Mouse (Mus musculus): ENCODE data around the gene Ddrgk1. TPM values are rescaled to one million over a fixed set of nuclear protein-coding genes. Genes with fewer than 3 reads are reported as not detected.

The Ddrgk1 gene
- polyA plus RNA-seq, 2 experiments = 27.9 to 35.4 TPM

DNA sequence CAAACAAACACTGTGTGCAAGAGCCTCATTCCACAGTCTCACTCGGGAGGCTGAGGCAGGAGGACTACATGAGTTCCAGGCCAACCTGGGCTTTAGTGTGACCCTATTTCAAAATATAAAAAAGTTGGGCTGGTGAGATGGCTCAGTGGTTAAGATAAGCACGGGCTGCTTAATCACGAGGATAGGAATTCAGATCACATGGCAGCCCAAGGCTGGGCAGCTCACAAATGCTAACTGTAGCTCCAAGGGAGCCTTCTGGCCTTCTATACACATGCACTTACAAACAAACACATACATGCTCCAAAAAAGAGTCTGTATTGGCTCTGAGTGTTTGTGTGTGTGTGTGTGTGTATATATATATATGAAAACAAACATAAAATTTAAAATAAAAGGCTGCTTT lies 29.1 kb upstream of the Ddrgk1 start:
- Histone ChIP-seq H3K27ac (no peak overlapping the region), H3K9ac (replicated peaks) (no peak overlapping the region), H3K36me3 (replicated peaks; ENCODE audit: control insufficient read depth, insufficient read depth, low read depth) (no peaks in the 10 kb centered on the region), H3K4me2 (ENCODE audit: low read depth) (no peak overlapping the region), H3K27me3 (ENCODE audit: control insufficient read depth, insufficient read depth, low read length) (peaks cover 35% of the 10 kb centered on the region), H3K4me3 (ENCODE audit: insufficient read depth in 1 of 2, low read depth in 2 of 2, low read length in 2 of 2) (no peak overlapping the region), H3K9me3 (ENCODE audit: control insufficient read depth, low read length) (no peaks in the 10 kb centered on the region), H3K4me1 (replicated peaks; ENCODE audit: control insufficient read depth in 2 of 2, insufficient read depth in 2 of 2, low read length in 1 of 2) (0 out of 4 replicates have a peak, but pooled peaks cover 0 to 2% of the 10 kb centered on the region in 2 experiments)
- DNase-seq (ENCODE audit: low read depth in 3 of 3, low spot score in 3 of 3) = no peak
- no peak for ATAC-seq (ENCODE audit: insufficient read depth)
- TF ChIP-seq EP300 (IDR thresholded peaks at IDR 0.05; ENCODE audit: low read depth) (no peak), CTCF (IDR thresholded peaks at IDR 0.05; ENCODE audit: low read depth) (no peak)
- 27% methylated on average over 3 of the region's 3 CpGs for WGBS (ENCODE audit: insufficient replicate concordance)

DNA sequence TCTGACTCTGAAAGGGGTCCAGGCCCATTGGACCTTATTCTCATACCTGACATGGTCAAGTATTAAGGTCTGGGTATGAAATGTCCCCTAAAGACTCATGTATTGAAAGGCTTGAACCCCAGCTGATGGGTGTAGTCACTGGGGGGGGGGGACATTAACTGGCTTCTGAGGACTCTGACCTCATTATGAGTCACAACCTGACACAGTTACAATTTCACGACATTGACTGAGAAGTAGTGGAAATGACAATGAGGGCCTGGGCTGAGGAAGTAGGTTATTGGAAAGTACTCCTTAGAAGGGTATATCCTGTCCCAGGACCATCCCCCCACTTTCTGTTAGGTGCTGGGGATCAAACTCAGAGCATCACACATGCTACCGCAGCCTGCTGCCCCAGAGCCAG lies 24.6 kb upstream of the Ddrgk1 start:
- 50% methylated on average over 2 of the region's 2 CpGs for WGBS (ENCODE audit: insufficient replicate concordance)
- ATAC-seq (ENCODE audit: insufficient read depth) = no peak

DNA sequence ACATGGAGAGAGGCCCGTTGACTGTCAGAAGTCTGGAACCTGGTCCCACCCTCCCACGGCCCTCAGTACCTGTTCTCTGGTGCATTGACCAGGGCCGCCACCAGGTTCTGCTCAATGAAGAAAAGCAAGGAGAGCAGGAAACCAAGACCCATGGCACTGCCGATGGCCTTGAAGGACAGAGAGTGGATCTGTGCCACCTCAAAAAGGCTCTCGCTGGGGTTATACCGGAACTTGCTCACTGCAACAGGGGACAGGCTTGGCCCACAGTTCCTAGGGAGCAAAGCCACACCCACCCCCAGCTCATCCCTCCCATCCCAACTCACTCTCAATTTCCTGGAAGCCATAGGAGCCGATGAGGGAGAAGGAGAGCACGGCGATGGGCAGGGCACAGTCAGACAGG lies 21.0 kb upstream of the Ddrgk1 start:
- Histone ChIP-seq H3K4me1 (replicated peaks; ENCODE audit: control insufficient read depth in 2 of 2, insufficient read depth in 2 of 2, low read length in 1 of 2) (no peaks in the 10 kb centered on the region), H3K36me3 (replicated peaks; ENCODE audit: control insufficient read depth, insufficient read depth, low read depth) (peaks cover 10% of the 10 kb centered on the region), H3K4me2 (ENCODE audit: low read depth) (no peak overlapping the region), H3K9me3 (ENCODE audit: control insufficient read depth, low read length) (no peaks in the 10 kb centered on the region), H3K27ac (no peak overlapping the region), H3K4me3 (ENCODE audit: insufficient read depth in 1 of 2, low read depth in 2 of 2, low read length in 2 of 2) (no peak overlapping the region), H3K9ac (replicated peaks) (no peak overlapping the region), H3K27me3 (ENCODE audit: control insufficient read depth, insufficient read depth, low read length) (no peaks in the 10 kb centered on the region)
- ATAC-seq (ENCODE audit: insufficient read depth) (no peak), DNase-seq (ENCODE audit: low read depth in 3 of 3, low spot score in 3 of 3) (no peak)
- 81% methylated on average over 9 of the region's 9 CpGs for WGBS (ENCODE audit: insufficient replicate concordance)
- no peak for TF ChIP-seq EP300 (IDR thresholded peaks at IDR 0.05; ENCODE audit: low read depth)
- no peak for TF ChIP-seq CTCF (IDR thresholded peaks at IDR 0.05; ENCODE audit: low read depth)

More for the DNA sequence above, 24.6 kb upstream of the Ddrgk1 start:
- H3K9ac ChIP-seq (replicated peaks) = no peak overlapping the region
- no peaks in the 10 kb centered on the region for H3K4me1 ChIP-seq (replicated peaks; ENCODE audit: control insufficient read depth in 2 of 2, insufficient read depth in 2 of 2, low read length in 1 of 2)
- TF ChIP-seq EP300 (IDR thresholded peaks at IDR 0.05; ENCODE audit: low read depth) (no peak), CTCF (IDR thresholded peaks at IDR 0.05; ENCODE audit: low read depth) (no peak)
- H3K4me3 ChIP-seq (ENCODE audit: insufficient read depth in 1 of 2, low read depth in 2 of 2, low read length in 2 of 2) = no peak overlapping the region
- no peaks in the 10 kb centered on the region for H3K9me3 ChIP-seq (ENCODE audit: control insufficient read depth, low read length)
- no peak overlapping the region for H3K4me2 ChIP-seq (ENCODE audit: low read depth)
- no peaks in the 10 kb centered on the region for H3K36me3 ChIP-seq (replicated peaks; ENCODE audit: control insufficient read depth, insufficient read depth, low read depth)
- H3K27me3 ChIP-seq (ENCODE audit: control insufficient read depth, insufficient read depth, low read length) = no peaks in the 10 kb centered on the region
- no peak overlapping the region for H3K27ac ChIP-seq
- no peak for DNase-seq (ENCODE audit: low read depth in 3 of 3, low spot score in 3 of 3)

DNA sequence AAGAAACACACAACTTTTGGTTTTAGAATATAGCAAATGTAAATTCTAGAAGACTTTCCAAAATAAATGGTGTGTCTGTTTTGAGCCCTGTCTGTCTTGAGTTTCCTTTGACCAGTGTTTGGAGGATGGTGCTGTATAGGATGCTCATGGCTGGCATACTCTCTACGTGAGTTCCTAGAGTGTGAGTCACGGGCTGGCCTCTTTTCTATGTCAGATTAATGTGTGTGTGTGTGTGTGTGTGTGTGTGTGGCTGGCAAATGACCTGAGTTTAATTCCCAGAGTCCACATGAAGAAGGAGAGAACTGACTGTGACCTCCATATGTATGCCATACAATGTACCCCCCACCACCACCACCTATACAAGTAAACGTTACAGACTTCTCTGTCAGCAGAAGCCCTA lies 17.1 kb upstream of the Ddrgk1 start:
- TF ChIP-seq CTCF (IDR thresholded peaks at IDR 0.05; ENCODE audit: low read depth) (no peak), EP300 (IDR thresholded peaks at IDR 0.05; ENCODE audit: low read depth) (no peak)
- no peak overlapping the region for H3K9ac ChIP-seq (replicated peaks)
- no peaks in the 10 kb centered on the region for H3K27me3 ChIP-seq (ENCODE audit: control insufficient read depth, insufficient read depth, low read length)
- no peaks in the 10 kb centered on the region for H3K4me1 ChIP-seq (replicated peaks; ENCODE audit: control insufficient read depth in 2 of 2, insufficient read depth in 2 of 2, low read length in 1 of 2)
- ATAC-seq (ENCODE audit: insufficient read depth) (no peak), DNase-seq (ENCODE audit: low read depth in 3 of 3, low spot score in 3 of 3) (no peak)
- H3K4me2 ChIP-seq (ENCODE audit: low read depth) = no peak overlapping the region
- H3K36me3 ChIP-seq (replicated peaks; ENCODE audit: control insufficient read depth, insufficient read depth, low read depth) = peaks cover 36% of the 10 kb centered on the region
- H3K9me3 ChIP-seq (ENCODE audit: control insufficient read depth, low read length) = no peaks in the 10 kb centered on the region
- 79% methylated on average over 3 of the region's 3 CpGs for WGBS (ENCODE audit: insufficient replicate concordance)
- H3K4me3 ChIP-seq (ENCODE audit: insufficient read depth in 1 of 2, low read depth in 2 of 2, low read length in 2 of 2) = no peak overlapping the region
- no peak overlapping the region for H3K27ac ChIP-seq

DNA sequence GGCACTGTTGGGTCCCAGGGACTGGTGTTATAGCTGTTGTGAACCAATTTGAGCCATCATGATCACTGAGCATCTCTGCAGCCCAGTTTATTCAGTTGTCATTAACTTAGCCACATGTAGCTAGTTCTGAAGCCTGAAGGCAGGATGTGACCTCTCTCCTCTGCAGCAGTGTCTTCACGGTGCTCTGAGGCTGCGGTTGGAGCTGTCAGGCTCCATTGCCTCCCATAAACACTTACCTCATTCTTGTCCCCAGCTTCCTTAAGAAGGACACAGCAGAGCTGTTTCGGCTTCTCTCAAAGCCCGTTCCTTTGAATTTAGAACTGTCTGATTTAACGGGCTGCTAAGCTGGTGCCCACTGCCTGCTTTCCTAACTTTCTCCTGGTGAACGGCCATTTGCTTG lies 15.4 kb upstream of the Ddrgk1 start:
- H3K27me3 ChIP-seq (ENCODE audit: control insufficient read depth, insufficient read depth, low read length) = no peaks in the 10 kb centered on the region
- DNase-seq (ENCODE audit: low read depth in 3 of 3, low spot score in 3 of 3) = no peak
- H3K4me1 ChIP-seq (replicated peaks; ENCODE audit: control insufficient read depth in 2 of 2, insufficient read depth in 2 of 2, low read length in 1 of 2) = no peaks in the 10 kb centered on the region
- H3K4me2 ChIP-seq (ENCODE audit: low read depth) = no peak overlapping the region
- WGBS (ENCODE audit: insufficient replicate concordance) = 84% methylated on average over 6 of the region's 6 CpGs
- H3K4me3 ChIP-seq (ENCODE audit: insufficient read depth in 1 of 2, low read depth in 2 of 2, low read length in 2 of 2) = no peak overlapping the region
- no peak overlapping the region for H3K27ac ChIP-seq
- no peak overlapping the region for H3K9ac ChIP-seq (replicated peaks)
- TF ChIP-seq CTCF (IDR thresholded peaks at IDR 0.05; ENCODE audit: low read depth) = no peak
- TF ChIP-seq EP300 (IDR thresholded peaks at IDR 0.05; ENCODE audit: low read depth) = no peak
- ATAC-seq (ENCODE audit: insufficient read depth) = no peak
- H3K36me3 ChIP-seq (replicated peaks; ENCODE audit: control insufficient read depth, insufficient read depth, low read depth) = peaks cover 52% of the 10 kb centered on the region
- H3K9me3 ChIP-seq (ENCODE audit: control insufficient read depth, low read length) = no peaks in the 10 kb centered on the region
